Mouse (Mus musculus) CH12.LX (cell line): Measurements from ENCODE around the gene Ptger3.

Experiments
- CTCF ChIP-seq, 2 experiments: IDR thresholded peaks in 1 of 2; conservative IDR thresholded peaks in 1 of 2; 2 replicates each; pipeline ENCODE4 v1.5.1; 2011 to 2012; ENCODE audit warnings: low read depth in 2 of 2, low read length in 2 of 2, improper control_type of control experiment in 1 of 2, inconsistent platforms in 1 of 2, mild to moderate bottlenecking in 1 of 2, moderate library complexity in 1 of 2
- ELF1 ChIP-seq: IDR thresholded peaks from 2 replicates; pipeline ENCODE4 v1.6.1; 2014; ENCODE audit warnings: low read depth, mild to moderate bottlenecking, inconsistent platforms, low read length, improper control_type of control experiment
- EP300 ChIP-seq: IDR thresholded peaks from 2 replicates; pipeline ENCODE4 v1.6.1; 2011; ENCODE audit warnings: low read length, improper control_type of control experiment
- GABPA ChIP-seq: IDR thresholded peaks from 2 replicates; pipeline ENCODE4 v1.6.1; 2012; ENCODE audit warnings: low read depth, low read length, improper control_type of control experiment, inconsistent platforms; ENCODE audit not compliant: insufficient replicate concordance
- MAX ChIP-seq: IDR thresholded peaks from 2 replicates; pipeline ENCODE4 v1.6.1; 2011; ENCODE audit warnings: low read length, improper control_type of control experiment
- MYC ChIP-seq: IDR thresholded peaks from 2 replicates; pipeline ENCODE4 v1.6.1; 2011; ENCODE audit warnings: low read depth, mild to moderate bottlenecking, improper control_type of control experiment, low read length
- NELFE ChIP-seq: IDR thresholded peaks from 2 replicates; pipeline ENCODE4 v1.6.1; 2011; ENCODE audit warnings: low read depth, low read length, improper control_type of control experiment
- POLR2A ChIP-seq: IDR thresholded peaks from 2 replicates; pipeline ENCODE4 v1.6.1; 2011; ENCODE audit warnings: low read depth, mild to moderate bottlenecking, improper control_type of control experiment, low read length
- POLR2AphosphoS2 ChIP-seq: IDR thresholded peaks from 2 replicates; pipeline ENCODE4 v1.6.1; 2011; ENCODE audit warnings: low read depth, low read length, improper control_type of control experiment
- USF1 ChIP-seq: IDR thresholded peaks from 2 replicates; pipeline ENCODE4 v1.6.1; 2014; ENCODE audit warnings: low read depth, mild to moderate bottlenecking, inconsistent platforms, low read length, improper control_type of control experiment

DNA sequence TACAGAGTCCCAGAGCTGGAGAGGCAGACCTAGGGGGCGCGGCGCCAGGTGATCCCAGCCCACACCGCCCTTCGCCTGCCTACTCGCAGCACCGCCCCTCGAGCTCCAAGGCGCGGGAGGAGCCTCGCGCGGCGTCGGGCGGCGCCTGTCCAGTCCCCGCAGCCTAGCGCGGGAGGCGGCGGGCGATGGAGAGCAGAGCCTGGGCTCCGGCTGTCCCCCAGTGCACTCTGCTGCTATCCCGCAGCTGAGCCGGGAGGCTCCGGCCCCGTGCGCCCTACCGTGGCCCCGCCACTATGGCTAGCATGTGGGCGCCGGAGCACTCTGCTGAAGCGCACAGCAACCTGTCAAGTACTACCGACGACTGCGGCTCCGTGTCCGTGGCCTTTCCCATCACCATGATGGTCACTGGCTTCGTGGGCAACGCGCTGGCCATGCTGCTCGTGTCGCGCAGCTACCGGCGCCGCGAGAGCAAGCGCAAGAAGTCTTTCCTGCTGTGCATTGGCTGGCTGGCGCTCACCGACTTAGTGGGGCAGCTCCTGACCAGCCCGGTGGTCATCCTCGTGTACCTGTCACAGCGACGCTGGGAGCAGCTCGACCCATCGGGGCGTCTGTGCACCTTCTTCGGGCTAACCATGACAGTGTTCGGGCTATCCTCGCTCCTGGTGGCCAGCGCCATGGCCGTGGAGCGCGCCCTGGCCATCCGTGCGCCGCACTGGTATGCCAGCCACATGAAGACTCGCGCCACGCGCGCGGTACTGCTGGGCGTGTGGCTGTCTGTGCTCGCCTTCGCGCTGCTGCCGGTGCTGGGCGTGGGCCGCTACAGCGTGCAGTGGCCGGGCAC lies at the start of gene Ptger3:
- TF ChIP-seq USF1 (no peak), POLR2A (no peak), CTCF (conservative IDR thresholded peaks at IDR 0.05 in 1 of 2, IDR thresholded peaks at IDR 0.05 in 1 of 2; ENCODE audit: low read depth in 2 of 2, low read length in 2 of 2) (no peak), GABPA (no peak), ELF1 (no peak), NELFE (no peak), EP300 (no peak), POLR2AphosphoS2 (no peak), MAX (no peak), MYC (no peak)
